Mouse (Mus musculus) erythroblast, adult 5-6 weeks (primary cell): ENCODE measurements around the gene Vegfc. TPM values are rescaled to one million over a fixed set of nuclear protein-coding genes. Genes with fewer than 3 reads are reported as not detected.

Experiments used
- ATAC-seq: replicated peaks from 2 replicates; pipeline ENCODE4 v1.8.0; 2016; ENCODE audit warnings: moderate number of reproducible peaks, mild to moderate bottlenecking, moderate TSS enrichment, inconsistent platforms; ENCODE audit not compliant: poor library complexity, low FRiP score, severe bottlenecking
- total RNA-seq, 2 experiments: library from RNA; stranded (forward) in 1 of 2; stranded (reverse) in 1 of 2; fragments of 150-400 nt in 1 of 2; fragments of 200-764, 138-1000 nt in 1 of 2; gene quantifications; 2 replicates each; pipeline versions ENCODE4 v1.2.3 to v1.2.4; 2015 to 2017; ENCODE audit warnings: low replicate concordance in 2 of 2

Vegfc gene
- not detected in 2 replicates for total RNA-seq (2015; ENCODE audit: low replicate concordance)
- not detected in 2 replicates for total RNA-seq (2017; ENCODE audit: low replicate concordance)

- no peak for ATAC-seq
Observed at GRCm38 (mm10) chr8:54077271-54078120, at the start of gene Vegfc. TSS of gene Vegfc (plus strand) at chr8:54077606.

GRCm38 (mm10) chr8:54034584-54034983 lies 42.8 kb upstream of the Vegfc start:
- no peak for ATAC-seq

GRCm38 (mm10) chr8:54042601-54043000 lies 34.8 kb upstream of the Vegfc start:
- ATAC-seq = no peak

- ATAC-seq = no peak
Observed at GRCm38 (mm10) chr8:54043468-54043867, 33.9 kb upstream of the Vegfc start.

- no peak for ATAC-seq
Observed at GRCm38 (mm10) chr8:54053210-54053609, 24.2 kb upstream of the Vegfc start.

- ATAC-seq = no peak
Observed at GRCm38 (mm10) chr8:54065492-54065891, 11.9 kb upstream of the Vegfc start.

GRCm38 (mm10) chr8:54076301-54076700 lies 1.1 kb upstream of the Vegfc start:
- no peak for ATAC-seq

- ATAC-seq = no peak
Observed at GRCm38 (mm10) chr8:54076791-54077270, 575 bp upstream of the Vegfc start.

- no peak for ATAC-seq
Observed at GRCm38 (mm10) chr8:54078121-54078440, 675 bp downstream of the Vegfc start.

- ATAC-seq = no peak
Observed at GRCm38 (mm10) chr8:54079001-54079400, 1.6 kb downstream of the Vegfc start.

GRCm38 (mm10) chr8:54079601-54080000 lies 2.2 kb downstream of the Vegfc start:
- ATAC-seq = no peak

GRCm38 (mm10) chr8:54085896-54086295 lies 8.5 kb downstream of the Vegfc start:
- no peak for ATAC-seq

- no peak for ATAC-seq
Observed at GRCm38 (mm10) chr8:54087114-54087513, 9.7 kb downstream of the Vegfc start.

- ATAC-seq = no peak
Observed at GRCm38 (mm10) chr8:54089204-54089603, 11.8 kb downstream of the Vegfc start.

- ATAC-seq = no peak
Observed at GRCm38 (mm10) chr8:54089901-54090300, 12.5 kb downstream of the Vegfc start.

- no peak for ATAC-seq
Observed at GRCm38 (mm10) chr8:54100058-54100457, 22.7 kb downstream of the Vegfc start.

- no peak for ATAC-seq
Observed at GRCm38 (mm10) chr8:54114581-54114980, 37.2 kb downstream of the Vegfc start.

GRCm38 (mm10) chr8:54120115-54120514 lies 42.7 kb downstream of the Vegfc start:
- ATAC-seq = no peak

GRCm38 (mm10) chr8:54121942-54122341 lies 44.5 kb downstream of the Vegfc start:
- no peak for ATAC-seq

- no peak for ATAC-seq
Observed at GRCm38 (mm10) chr8:54122345-54122744, 44.9 kb downstream of the Vegfc start.

- ATAC-seq = no peak
Observed at GRCm38 (mm10) chr8:54130558-54130957, 53.2 kb downstream of the Vegfc start.

- no peak for ATAC-seq
Observed at GRCm38 (mm10) chr8:54153240-54153639, 75.8 kb downstream of the Vegfc start.
